Mouse (Mus musculus) heart, adult 2 months (tissue): Measurements from ENCODE around the gene Lrp10. TPM values are rescaled to one million over a fixed set of nuclear protein-coding genes. Genes with fewer than 3 reads are reported as not detected.

Source experiments
- DNase-seq, 2 experiments: peaks; one replicate each; pipeline ENCODE4 v3.0.0; 2021
- H3K27ac ChIP-seq: fragments of 200-600 bp; 2 replicates; pipeline ENCODE4 v1.8.1; 2022
- H3K27me3 ChIP-seq: fragments of 200-500 bp; 2 replicates; pipeline ENCODE4 v1.6.1; 2012; ENCODE audit warnings: mild to moderate bottlenecking, low read length, inconsistent platforms, mixed read lengths; ENCODE audit not compliant: control insufficient read depth, insufficient read depth
- H3K36me3 ChIP-seq: fragments of 200-500 bp; 2 replicates; pipeline ENCODE4 v1.6.1; 2012; ENCODE audit warnings: low read length, inconsistent platforms; ENCODE audit not compliant: control insufficient read depth, insufficient read depth
- H3K4me1 ChIP-seq: fragments of 200-500 bp; 2 replicates; pipeline ENCODE4 v1.6.1; 2011; ENCODE audit warnings: low read length; ENCODE audit not compliant: control insufficient read depth, insufficient read depth
- H3K4me3 ChIP-seq: fragments of 200-600 bp; 2 replicates; pipeline ENCODE4 v1.8.1; 2022
- H3K79me2 ChIP-seq: fragments of 200-500 bp; replicated peaks from 2 replicates; pipeline ENCODE4 v1.6.1; 2012; ENCODE audit warnings: mild to moderate bottlenecking, inconsistent platforms, low read length, moderate library complexity, mixed read lengths; ENCODE audit not compliant: control insufficient read depth, insufficient read depth
- H3K9ac ChIP-seq: fragments of 200-500 bp; 2 replicates; pipeline ENCODE4 v1.6.1; 2012; ENCODE audit warnings: low read depth, mild to moderate bottlenecking, control low read depth, inconsistent platforms, low read length, mixed read lengths
- CTCF ChIP-seq: fragments of 200-600 bp; IDR thresholded peaks from 2 replicates; pipeline ENCODE4 v1.8.1; 2022; ENCODE audit warnings: antibody characterized with exemption, mild to moderate bottlenecking, moderate library complexity
- EP300 ChIP-seq: fragments of 200-500 bp; IDR thresholded peaks from 2 replicates; pipeline ENCODE4 v1.6.1; 2011; ENCODE audit warnings: low read depth, low read length, control low read depth; ENCODE audit not compliant: insufficient read depth
- POLR2A ChIP-seq: fragments of 200-500 bp; IDR thresholded peaks from 2 replicates; pipeline ENCODE4 v1.6.1; 2011; ENCODE audit warnings: mild to moderate bottlenecking, low read depth, low read length, control low read depth; ENCODE audit not compliant: insufficient read depth
- WGBS: fragments of 180-500 bp; shearing (Covaris S2); methylation state at CpG from one replicate; pipeline ENCODE4 v1.1.7; 2018; 5-methylcytosine and 5-hydroxymethylcytosine counted together
- intact Hi-C: fragments of 180-260 bp; cut with DNase I; formaldehyde crosslinking; loops from one replicate; pipeline ENCODE4 v1.15.1; 2025
- polyA plus RNA-seq: library from polyadenylated mRNA; depleted of rRNA; stranded (reverse); fragments of >200 nt; gene quantifications from 2 replicates; pipeline ENCODE4 v1.2.3, GENCODE M21; 2012
- total RNA-seq, 2 experiments: library from RNA; stranded (reverse); gene quantifications; 2 replicates each; pipeline ENCODE4 v1.2.3; 2021

The Lrp10 gene
- total and polyA plus RNA-seq, 3 experiments: 47.6 to 72.4 (median 60.6) TPM

GRCm38 (mm10) chr14:54445476-54445875 is 18.5 kb upstream of the Lrp10 start:
- Histone ChIP-seq H3K27me3 (no peaks in the 10 kb centered on the region), H3K4me3 (no peak overlapping the region), H3K27ac (no peak overlapping the region), H3K9ac (no peak overlapping the region), H3K79me2 (no peaks in the 10 kb centered on the region), H3K36me3 (no peaks in the 10 kb centered on the region), H3K4me1 (peaks cover 3% of the 10 kb centered on the region; the same call in 1 of the 2 replicates)
- DNase-seq: no peak
- no peak for TF ChIP-seq CTCF
- TF ChIP-seq POLR2A: no peak
- no peak for TF ChIP-seq EP300
- WGBS: 25% methylated on average over 3 of the region's 3 CpGs
- intact Hi-C loops: loop anchor here (10.0 kb wide), 1 partner anchor 381 kb away; no protein-coding TSS in a partner anchor

- Histone ChIP-seq H3K27ac (no peak overlapping the region), H3K79me2 (no peaks in the 10 kb centered on the region), H3K36me3 (no peaks in the 10 kb centered on the region), H3K27me3 (no peaks in the 10 kb centered on the region), H3K4me3 (no peak overlapping the region), H3K9ac (no peak overlapping the region), H3K4me1 (peaks cover 1% of the 10 kb centered on the region; the same call in 1 of the 2 replicates)
- TF ChIP-seq CTCF: no peak
- no peak for TF ChIP-seq POLR2A
- TF ChIP-seq EP300: no peak
- intact Hi-C loops: no loop called here
- DNase-seq: no peak
- WGBS: 91% methylated on average over 9 of the region's 9 CpGs
Observed at GRCm38 (mm10) chr14:54453566-54453965, 10.4 kb upstream of the Lrp10 start.

- intact Hi-C loops: no loop called here
- H3K79me2 ChIP-seq: no peaks in the 10 kb centered on the region
- 60% methylated on average over 11 of the region's 11 CpGs for WGBS
Observed at GRCm38 (mm10) chr14:54454669-54455528, 9.0 kb upstream of the Lrp10 start.

GRCm38 (mm10) chr14:54457907-54458569 is 5.9 kb upstream of the Lrp10 start:
- H3K4me1 ChIP-seq: no peaks in the 10 kb centered on the region

More at GRCm38 (mm10) chr14:54454669-54455528, 9.0 kb upstream of the Lrp10 start:
- no peak overlapping the region for H3K4me3 ChIP-seq
- TF ChIP-seq EP300: no peak
- no peak for TF ChIP-seq POLR2A
- TF ChIP-seq CTCF: no peak
- H3K27me3 ChIP-seq: no peaks in the 10 kb centered on the region
- DNase-seq: no peak
- H3K4me1 ChIP-seq: no peaks in the 10 kb centered on the region
- no peak overlapping the region for H3K9ac ChIP-seq
- H3K36me3 ChIP-seq: no peaks in the 10 kb centered on the region
- no peak overlapping the region for H3K27ac ChIP-seq

GRCm38 (mm10) chr14:54462146-54462545 is 1.8 kb upstream of the Lrp10 start:
- no peak overlapping the region for H3K27ac ChIP-seq
- peaks cover 1% of the 10 kb centered on the region for H3K4me1 ChIP-seq
- H3K27me3 ChIP-seq: no peaks in the 10 kb centered on the region
- intact Hi-C loops: loop anchor here (5.0 kb wide), 1 partner anchor 55 kb away; the partner anchor contains the start of gene Prmt5
- no peak overlapping the region for H3K9ac ChIP-seq
- no peaks in the 10 kb centered on the region; the same call in none of the 2 replicates for H3K36me3 ChIP-seq
- no peak overlapping the region for H3K4me3 ChIP-seq
- DNase-seq: no peak
- 82% methylated on average over 4 of the region's 4 CpGs for whole genome bisulfite sequencing
- no peaks in the 10 kb centered on the region for H3K79me2 ChIP-seq
- TF ChIP-seq EP300 (no peak), CTCF (no peak), POLR2A (no peak)

More at GRCm38 (mm10) chr14:54457907-54458569, 5.9 kb upstream of the Lrp10 start:
- no peak overlapping the region for H3K27ac ChIP-seq
- H3K4me3 ChIP-seq: no peak overlapping the region
- no peaks in the 10 kb centered on the region for H3K36me3 ChIP-seq
- intact Hi-C loops: no loop called here
- 49% methylated on average over 14 of the region's 14 CpGs for WGBS
- TF ChIP-seq POLR2A: no peak
- no peaks in the 10 kb centered on the region for H3K79me2 ChIP-seq
- H3K27me3 ChIP-seq: no peaks in the 10 kb centered on the region
- no peak for DNase-seq
- no peak overlapping the region for H3K9ac ChIP-seq
